Mouse (Mus musculus) forebrain, embryonic 16.5 days (tissue): ENCODE measurements at regions not wholly inside any gene's neighbourhood (a gene's known extent, or its start where the extent isn't known, plus 50 kb on each side); places are given as distances from the start of the nearest gene placed in this dataset.

ENCODE experiments used
- ATAC-seq: fragments of 200-750 bp; cut with Nextera tagmentation; 2 replicates; pipeline ENCODE4 v1.8.0; 2017; ENCODE audit warnings: mild to moderate bottlenecking, moderate library complexity
- H3K27ac ChIP-seq: fragments of 300-500 bp; sonication (generic); 2 replicates; pipeline ENCODE4 v1.5.1; 2014; ENCODE audit warnings: low read length, control low read depth
- H3K27me3 ChIP-seq: fragments of 300-500 bp; sonication (generic); replicated peaks from 2 replicates; pipeline ENCODE4 v1.6.1; 2014; ENCODE audit warnings: low read length; ENCODE audit not compliant: control insufficient read depth, insufficient read depth
- H3K36me3 ChIP-seq: fragments of 300-500 bp; sonication (generic); 2 replicates; pipeline ENCODE4 v1.6.1; 2014; ENCODE audit not compliant: control insufficient read depth, insufficient read depth
- H3K4me1 ChIP-seq: fragments of 300-500 bp; sonication (generic); replicated peaks from 2 replicates; pipeline ENCODE4 v1.6.1; 2014; ENCODE audit warnings: low read length; ENCODE audit not compliant: control insufficient read depth, insufficient read depth
- H3K4me2 ChIP-seq: fragments of 300-500 bp; sonication (generic); 2 replicates; pipeline ENCODE4 v1.6.1; 2014; ENCODE audit warnings: mild to moderate bottlenecking, low read length, control low read depth
- H3K4me3 ChIP-seq: fragments of 300-500 bp; sonication (generic); replicated peaks from 2 replicates; pipeline ENCODE4 v1.5.1; 2014; ENCODE audit warnings: mild to moderate bottlenecking, low read length, control low read depth
- H3K9ac ChIP-seq: fragments of 300-500 bp; sonication (generic); replicated peaks from 2 replicates; pipeline ENCODE4 v1.6.1; 2014; ENCODE audit warnings: low read depth, low read length, control low read depth
- H3K9me3 ChIP-seq: fragments of 300-500 bp; sonication (generic); 2 replicates; pipeline ENCODE4 v1.6.1; 2016; ENCODE audit warnings: low read length; ENCODE audit not compliant: control insufficient read depth
- WGBS: fragments of 180-500 bp; shearing (Covaris S2); extraction: QIAGEN DNeasy Blood & Tissue Kit; methylation state at CpG from one replicate; pipeline ENCODE4 v1.1.7; 2014; 5-methylcytosine and 5-hydroxymethylcytosine counted together

- WGBS: 80% methylated on average over 6 of the region's 6 CpGs
- Histone ChIP-seq H3K9me3 (no peaks in the 10 kb centered on the region), H3K4me2 (no peak overlapping the region), H3K27me3 (no peaks in the 10 kb centered on the region; the same call in 1 of the 2 replicates), H3K4me3 (no peak overlapping the region), H3K36me3 (no peaks in the 10 kb centered on the region), H3K27ac (no peak overlapping the region), H3K9ac (no peak overlapping the region), H3K4me1 (no peaks in the 10 kb centered on the region)
- no peak for ATAC-seq
Observed at GRCm38 (mm10) chrX:12376238-12376980, 211.2 kb upstream of the Atp6ap2 start.

GRCm38 (mm10) chrX:12377441-12377840 lies 210.2 kb upstream of the Atp6ap2 start:
- Histone ChIP-seq H3K4me1 (no peaks in the 10 kb centered on the region), H3K9me3 (no peaks in the 10 kb centered on the region), H3K4me3 (no peak overlapping the region), H3K36me3 (no peaks in the 10 kb centered on the region), H3K27ac (no peak overlapping the region), H3K9ac (no peak overlapping the region), H3K4me2 (no peak overlapping the region), H3K27me3 (no peaks in the 10 kb centered on the region; the same call in 1 of the 2 replicates)
- WGBS: 70% methylated on average over 7 of the region's 7 CpGs
- no peak for ATAC-seq

- ATAC-seq: peak; percentile 90
- Histone ChIP-seq H3K4me1 (no peaks in the 10 kb centered on the region), H3K4me3 (no peak overlapping the region), H3K27ac (no peak overlapping the region), H3K27me3 (no peaks in the 10 kb centered on the region), H3K9ac (no peak overlapping the region), H3K9me3 (no peaks in the 10 kb centered on the region), H3K36me3 (no peaks in the 10 kb centered on the region), H3K4me2 (no peak overlapping the region)
- 45% methylated on average over 7 of the region's 7 CpGs for WGBS
Observed at GRCm38 (mm10) chrX:12392145-12392825, 195.3 kb upstream of the Atp6ap2 start.

GRCm38 (mm10) chrX:12409319-12409718 lies 178.3 kb upstream of the Atp6ap2 start:
- H3K36me3 ChIP-seq: no peaks in the 10 kb centered on the region

GRCm38 (mm10) chrX:12425566-12425965 lies 162.0 kb upstream of the Atp6ap2 start:
- no peaks in the 10 kb centered on the region for H3K27me3 ChIP-seq
- H3K9me3 ChIP-seq: no peaks in the 10 kb centered on the region
- H3K27ac ChIP-seq: no peak overlapping the region
- 84% methylated on average over 6 of the region's 6 CpGs for WGBS
- no peak overlapping the region for H3K4me2 ChIP-seq
- no peak overlapping the region for H3K9ac ChIP-seq
- no peak overlapping the region for H3K4me3 ChIP-seq
- ATAC-seq: no peak
- H3K36me3 ChIP-seq: no peaks in the 10 kb centered on the region
- no peaks in the 10 kb centered on the region for H3K4me1 ChIP-seq

More at GRCm38 (mm10) chrX:12409319-12409718, 178.3 kb upstream of the Atp6ap2 start:
- Histone ChIP-seq H3K4me3 (no peak overlapping the region), H3K27ac (no peak overlapping the region), H3K9me3 (no peaks in the 10 kb centered on the region), H3K9ac (no peak overlapping the region), H3K27me3 (no peaks in the 10 kb centered on the region), H3K4me2 (no peak overlapping the region), H3K4me1 (no peaks in the 10 kb centered on the region)
- WGBS: 68% methylated on average over 3 of the region's 3 CpGs
- ATAC-seq: no peak

- WGBS: 33% methylated on average over 4 of the region's 4 CpGs
- H3K4me3 ChIP-seq: no peak overlapping the region
- H3K27me3 ChIP-seq: no peaks in the 10 kb centered on the region
- no peaks in the 10 kb centered on the region for H3K9me3 ChIP-seq
- H3K27ac ChIP-seq: no peak overlapping the region
- H3K9ac ChIP-seq: no peak overlapping the region
- H3K36me3 ChIP-seq: no peaks in the 10 kb centered on the region
- no peak overlapping the region for H3K4me2 ChIP-seq
- ATAC-seq: no peak
- no peaks in the 10 kb centered on the region for H3K4me1 ChIP-seq
Observed at GRCm38 (mm10) chrX:12426664-12427063, 160.9 kb upstream of the Atp6ap2 start.

- Histone ChIP-seq H3K27ac (no peak overlapping the region), H3K4me2 (no peak overlapping the region), H3K36me3 (no peaks in the 10 kb centered on the region), H3K9me3 (no peaks in the 10 kb centered on the region), H3K27me3 (no peaks in the 10 kb centered on the region; the same call in 1 of the 2 replicates), H3K4me3 (no peak overlapping the region), H3K4me1 (no peaks in the 10 kb centered on the region; the same call in 1 of the 2 replicates), H3K9ac (no peak overlapping the region)
- 90% methylated on average over 2 of the region's 2 CpGs for WGBS
- no peak for ATAC-seq
Observed at GRCm38 (mm10) chrX:12432289-12432688, 155.3 kb upstream of the Atp6ap2 start.

GRCm38 (mm10) chrX:12435656-12436055 lies 151.9 kb upstream of the Atp6ap2 start:
- H3K4me1 ChIP-seq: no peaks in the 10 kb centered on the region; the same call in 1 of the 2 replicates
- no peak overlapping the region for H3K27ac ChIP-seq
- no peak overlapping the region for H3K4me2 ChIP-seq
- WGBS: 42% methylated on average over 8 of the region's 8 CpGs
- H3K27me3 ChIP-seq: no peaks in the 10 kb centered on the region; the same call in 1 of the 2 replicates
- no peak overlapping the region for H3K4me3 ChIP-seq
- no peaks in the 10 kb centered on the region for H3K9me3 ChIP-seq
- H3K9ac ChIP-seq: no peak overlapping the region
- peak; percentile 43; the same call in 1 of the 2 replicates for ATAC-seq
- no peaks in the 10 kb centered on the region for H3K36me3 ChIP-seq

- H3K27ac ChIP-seq: no peak overlapping the region
- no peaks in the 10 kb centered on the region; the same call in 1 of the 2 replicates for H3K27me3 ChIP-seq
- no peak overlapping the region for H3K4me2 ChIP-seq
- H3K36me3 ChIP-seq: no peaks in the 10 kb centered on the region
- no peak; the same call in 1 of the 2 replicates for ATAC-seq
- H3K4me1 ChIP-seq: no peaks in the 10 kb centered on the region; the same call in 1 of the 2 replicates
- WGBS: 31% methylated on average over 7 of the region's 7 CpGs
- no peak overlapping the region for H3K4me3 ChIP-seq
- H3K9me3 ChIP-seq: no peaks in the 10 kb centered on the region
- no peak overlapping the region for H3K9ac ChIP-seq
Observed at GRCm38 (mm10) chrX:12436106-12436505, 151.5 kb upstream of the Atp6ap2 start.
